Mouse (Mus musculus) regulatory T cell (primary cell): ENCODE data around the gene Cgnl1.

ENCODE experiments used
- in situ Hi-C: fragments of 300-600 bp; cut with MboI, MseI; formaldehyde crosslinking; loops from one replicate; pipeline ENCODE4 v1.15.1; 2025; ENCODE audit warnings: high pct_unique_total_duplicates

Gene Cgnl1

GRCm38 (mm10) chr9:71769701-71770100 is 1.7 kb downstream of the Cgnl1 start:
- in situ Hi-C loops = loop anchor here (5.0 kb wide), 1 partner anchor 127 kb away; no protein-coding TSS in a partner anchor

- in situ Hi-C loops = no loop called here
These were observed 3.3 kb downstream of the Cgnl1 start for GRCm38 (mm10) chr9:71768119-71768518.

- in situ Hi-C loops = no loop called here
These were observed 4.5 kb downstream of the Cgnl1 start for GRCm38 (mm10) chr9:71766902-71767301.

- in situ Hi-C loops = no loop called here
These were observed 5.1 kb downstream of the Cgnl1 start for GRCm38 (mm10) chr9:71766306-71766705.

GRCm38 (mm10) chr9:71764551-71764950 is 6.9 kb downstream of the Cgnl1 start:
- in situ Hi-C loops = no loop called here

- in situ Hi-C loops = no loop called here
These were observed 8.1 kb downstream of the Cgnl1 start for GRCm38 (mm10) chr9:71763273-71763672.

GRCm38 (mm10) chr9:71761663-71762062 is 9.7 kb downstream of the Cgnl1 start:
- in situ Hi-C loops = no loop called here

- in situ Hi-C loops = no loop called here
These were observed 10.8 kb downstream of the Cgnl1 start for GRCm38 (mm10) chr9:71760518-71761141.

- in situ Hi-C loops = no loop called here
These were observed 11.5 kb downstream of the Cgnl1 start for GRCm38 (mm10) chr9:71759893-71760292.

GRCm38 (mm10) chr9:71757386-71757785 is 14.0 kb downstream of the Cgnl1 start:
- in situ Hi-C loops = no loop called here

- in situ Hi-C loops = no loop called here
These were observed 14.5 kb downstream of the Cgnl1 start for GRCm38 (mm10) chr9:71756916-71757315.

- in situ Hi-C loops = no loop called here
These were observed 17.4 kb downstream of the Cgnl1 start for GRCm38 (mm10) chr9:71753981-71754380.

- in situ Hi-C loops = no loop called here
These were observed 17.9 kb downstream of the Cgnl1 start for GRCm38 (mm10) chr9:71753529-71753928.

GRCm38 (mm10) chr9:71753117-71753516 is 18.3 kb downstream of the Cgnl1 start:
- in situ Hi-C loops = no loop called here

- in situ Hi-C loops = no loop called here
These were observed 21.3 kb downstream of the Cgnl1 start for GRCm38 (mm10) chr9:71750015-71750672.

- in situ Hi-C loops = no loop called here
These were observed 25.0 kb downstream of the Cgnl1 start for GRCm38 (mm10) chr9:71746405-71746804.

- in situ Hi-C loops = no loop called here
These were observed 33.1 kb downstream of the Cgnl1 start for GRCm38 (mm10) chr9:71738081-71738930.

- in situ Hi-C loops = no loop called here
These were observed 34.0 kb downstream of the Cgnl1 start for GRCm38 (mm10) chr9:71737257-71738023.

GRCm38 (mm10) chr9:71735886-71736285 is 35.5 kb downstream of the Cgnl1 start:
- in situ Hi-C loops = no loop called here

GRCm38 (mm10) chr9:71733559-71733958 is 37.8 kb downstream of the Cgnl1 start:
- in situ Hi-C loops = no loop called here

- in situ Hi-C loops = no loop called here
These were observed 42.5 kb downstream of the Cgnl1 start for GRCm38 (mm10) chr9:71728822-71729311.

GRCm38 (mm10) chr9:71727233-71727632 is 44.2 kb downstream of the Cgnl1 start:
- in situ Hi-C loops = no loop called here
